Mouse (Mus musculus) myocyte (in vitro differentiated cells): ENCODE data around the gene Ampd2. TPM values are rescaled to one million over a fixed set of nuclear protein-coding genes. Genes with fewer than 3 reads are reported as not detected.

Experiments used
- H3K27me3 ChIP-seq: one replicate; pipeline ENCODE4 v1.6.1; 2011; ENCODE audit not compliant: control insufficient read depth, insufficient read depth, insufficient read length
- H3K36me3 ChIP-seq: one replicate; pipeline ENCODE4 v1.6.1; 2011; ENCODE audit not compliant: control insufficient read depth, insufficient read depth
- H3K4me2 ChIP-seq: one replicate; pipeline ENCODE4 v1.6.1; 2011; ENCODE audit warnings: low read depth, control low read depth
- H3K4me3 ChIP-seq: one replicate; pipeline ENCODE4 v1.5.1; 2011; ENCODE audit warnings: mild to moderate bottlenecking, control low read depth, moderate library complexity
- H3K79me2 ChIP-seq: one replicate; pipeline ENCODE4 v1.6.1; 2011; ENCODE audit not compliant: control insufficient read depth, insufficient read depth
- H3ac ChIP-seq: one replicate; pipeline ENCODE4 v1.6.1; 2011; ENCODE audit not compliant: control insufficient read depth, insufficient read length
- CEBPB ChIP-seq: IDR thresholded peaks from 2 replicates; pipeline ENCODE4 v1.6.1; 2011; ENCODE audit warnings: mild to moderate bottlenecking, moderate library complexity; ENCODE audit not compliant: poor library complexity, insufficient read depth, severe bottlenecking
- E2F4 ChIP-seq: IDR thresholded peaks from one replicate; pipeline ENCODE4 v1.6.1; 2011; ENCODE audit warnings: mild to moderate bottlenecking, control low read depth, moderate library complexity; ENCODE audit not compliant: insufficient read depth
- MAX ChIP-seq: IDR thresholded peaks from one replicate; pipeline ENCODE4 v1.6.1; 2011; ENCODE audit warnings: low read depth, mild to moderate bottlenecking, control low read depth
- MYOD1 ChIP-seq, 3 experiments: IDR thresholded peaks; one replicate each; pipeline ENCODE4 v1.6.1; 2011; ENCODE audit warnings: control low read depth in 2 of 3, low read depth in 2 of 3, mild to moderate bottlenecking in 2 of 3, moderate library complexity in 1 of 3; ENCODE audit not compliant: insufficient read length in 2 of 3, control insufficient read depth in 1 of 3
- MYOG ChIP-seq, 3 experiments: IDR thresholded peaks; one replicate each; pipeline ENCODE4 v1.6.1; 2011; ENCODE audit warnings: control low read depth in 2 of 3, low read depth in 2 of 3, mild to moderate bottlenecking in 2 of 3; ENCODE audit not compliant: insufficient read length in 2 of 3, control insufficient read depth in 1 of 3, insufficient read depth in 1 of 3
- POLR2A ChIP-seq: IDR thresholded peaks from one replicate; pipeline ENCODE4 v1.6.1; 2011; ENCODE audit warnings: low read depth, mild to moderate bottlenecking, control low read depth, moderate library complexity; ENCODE audit not compliant: insufficient read length
- POLR2AphosphoS2 ChIP-seq: IDR thresholded peaks from one replicate; pipeline ENCODE4 v1.6.1; 2011; ENCODE audit warnings: low read depth, control low read depth; ENCODE audit not compliant: insufficient read length
- REST ChIP-seq: IDR thresholded peaks from one replicate; pipeline ENCODE4 v1.6.1; 2011; ENCODE audit warnings: mild to moderate bottlenecking, control low read depth, moderate library complexity; ENCODE audit not compliant: insufficient read depth, insufficient read length
- SRF ChIP-seq: IDR thresholded peaks from one replicate; pipeline ENCODE4 v1.6.1; 2011; ENCODE audit warnings: low read depth; ENCODE audit not compliant: control insufficient read depth, insufficient read length
- TCF12 ChIP-seq: IDR thresholded peaks from one replicate; pipeline ENCODE4 v1.6.1; 2011; ENCODE audit warnings: mild to moderate bottlenecking, control low read depth; ENCODE audit not compliant: poor library complexity, insufficient read depth, severe bottlenecking
- TCF3 ChIP-seq: IDR thresholded peaks from one replicate; pipeline ENCODE4 v1.6.1; 2011; ENCODE audit warnings: low read depth, control low read depth; ENCODE audit not compliant: insufficient read length
- USF1 ChIP-seq: IDR thresholded peaks from one replicate; pipeline ENCODE4 v1.6.1; 2011; ENCODE audit warnings: low read depth, mild to moderate bottlenecking, control low read depth, moderate library complexity
- polyA plus RNA-seq: library from polyadenylated mRNA; unstranded; fragments of >200 nt; fragmentation: generic; extraction: Trizol; gene quantifications from one replicate; pipeline ENCODE4 v1.2.1, GENCODE M21; 2012; ENCODE audit warnings: missing spikeins

Ampd2 gene
- polyA plus RNA-seq, 1 experiment: 32.6 TPM

DNA sequence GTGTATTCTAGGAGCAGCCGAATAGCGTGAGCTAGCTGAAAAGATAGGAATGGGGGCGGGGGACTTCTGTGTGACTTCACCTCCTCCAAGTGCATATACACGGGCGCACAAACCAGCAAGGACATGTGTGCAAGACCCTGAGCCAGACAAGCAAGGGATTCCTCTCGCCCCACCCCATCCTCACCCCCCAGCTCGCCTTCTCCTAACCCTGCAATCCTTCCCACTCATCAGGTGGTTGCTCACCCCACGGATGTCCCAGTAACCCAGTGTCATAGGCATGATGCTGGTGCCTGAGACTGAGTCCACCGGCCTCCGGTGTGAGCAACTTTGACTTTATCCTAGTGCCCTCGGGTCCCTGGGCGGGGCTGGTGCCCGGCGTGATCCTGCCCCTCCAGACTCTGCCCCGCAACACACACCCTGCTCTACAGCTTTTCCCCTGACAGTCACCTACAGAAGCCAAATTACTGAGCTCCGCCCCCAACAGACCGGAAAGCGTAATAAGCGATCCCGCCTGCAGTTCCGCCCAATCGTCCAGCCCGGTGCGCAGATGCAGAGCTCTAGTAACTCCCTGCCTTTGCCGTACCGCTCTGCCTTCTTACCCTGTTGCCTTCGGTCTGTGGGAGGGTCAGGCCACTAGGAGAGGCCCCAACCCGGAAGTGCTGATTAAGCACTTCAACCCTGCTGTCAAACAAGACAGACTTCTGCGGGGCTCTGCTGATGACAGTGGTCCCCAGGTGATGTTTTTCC is 41.9 kb downstream of the Ampd2 start, which contains the start of gene Gstm4:
Gene Gstm4, minus strand, starts transcription at position 501 of the 747 bp plus-strand sequence.
- Histone ChIP-seq H3ac (no peak within 1 kb of the TSS), H3K4me3 (no peak within 1 kb of the TSS), H3K27me3 (peaks cover 39% of the 10 kb centered on the region), H3K4me2 (peak within 1 kb of the TSS; percentile 43), H3K79me2 (no peaks in the 10 kb centered on the region), H3K36me3 (no peaks in the 10 kb centered on the region)
- peak; percentile 20 for TF ChIP-seq POLR2A
- TF ChIP-seq POLR2AphosphoS2: no peak

DNA sequence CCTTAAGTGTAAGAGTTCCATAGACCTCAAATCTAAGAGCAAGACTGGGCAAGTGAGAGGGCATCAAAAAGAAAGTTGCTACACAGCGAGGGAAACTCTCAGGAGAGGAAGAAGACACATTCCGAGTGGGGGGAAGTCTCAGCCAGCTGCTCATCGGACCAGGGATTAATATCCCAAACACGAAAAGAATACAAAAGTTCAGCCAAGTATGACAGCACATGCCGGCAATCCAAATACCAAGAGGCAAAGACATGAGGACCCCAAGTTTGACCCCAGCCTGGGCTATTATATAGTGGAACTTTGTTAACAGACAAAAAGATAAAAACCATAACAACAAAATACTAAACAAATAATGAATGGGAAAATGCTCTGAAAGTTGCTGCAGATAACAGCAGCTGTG is 53.3 kb downstream of the Ampd2 start:
- H3K79me2 ChIP-seq: no peaks in the 10 kb centered on the region
- peaks cover 25% of the 10 kb centered on the region for H3K27me3 ChIP-seq
- H3K4me3 ChIP-seq: no peak overlapping the region
- H3K4me2 ChIP-seq: no peak overlapping the region
- H3ac ChIP-seq: no peak overlapping the region
- TF ChIP-seq CEBPB (no peak), USF1 (no peak), MYOD1 (IDR thresholded peaks at IDR 0.05; ENCODE audit: control insufficient read depth in 1 of 3, insufficient read length in 2 of 3, low read depth in 2 of 3) (no peak), POLR2A (no peak)
- no peaks in the 10 kb centered on the region for H3K36me3 ChIP-seq

GRCm38 (mm10) chr3:108032113-108032512 is 54.3 kb downstream of the Ampd2 start:
- peaks cover 29% of the 10 kb centered on the region for H3K27me3 ChIP-seq
- H3K4me2 ChIP-seq: no peak overlapping the region
- H3K36me3 ChIP-seq: no peaks in the 10 kb centered on the region
- H3K79me2 ChIP-seq: no peaks in the 10 kb centered on the region
- TF ChIP-seq MYOD1 (IDR thresholded peaks at IDR 0.05; ENCODE audit: control insufficient read depth in 1 of 3, insufficient read length in 2 of 3, low read depth in 2 of 3): no peak
- no peak overlapping the region for H3K4me3 ChIP-seq
- H3ac ChIP-seq: no peak overlapping the region

DNA sequence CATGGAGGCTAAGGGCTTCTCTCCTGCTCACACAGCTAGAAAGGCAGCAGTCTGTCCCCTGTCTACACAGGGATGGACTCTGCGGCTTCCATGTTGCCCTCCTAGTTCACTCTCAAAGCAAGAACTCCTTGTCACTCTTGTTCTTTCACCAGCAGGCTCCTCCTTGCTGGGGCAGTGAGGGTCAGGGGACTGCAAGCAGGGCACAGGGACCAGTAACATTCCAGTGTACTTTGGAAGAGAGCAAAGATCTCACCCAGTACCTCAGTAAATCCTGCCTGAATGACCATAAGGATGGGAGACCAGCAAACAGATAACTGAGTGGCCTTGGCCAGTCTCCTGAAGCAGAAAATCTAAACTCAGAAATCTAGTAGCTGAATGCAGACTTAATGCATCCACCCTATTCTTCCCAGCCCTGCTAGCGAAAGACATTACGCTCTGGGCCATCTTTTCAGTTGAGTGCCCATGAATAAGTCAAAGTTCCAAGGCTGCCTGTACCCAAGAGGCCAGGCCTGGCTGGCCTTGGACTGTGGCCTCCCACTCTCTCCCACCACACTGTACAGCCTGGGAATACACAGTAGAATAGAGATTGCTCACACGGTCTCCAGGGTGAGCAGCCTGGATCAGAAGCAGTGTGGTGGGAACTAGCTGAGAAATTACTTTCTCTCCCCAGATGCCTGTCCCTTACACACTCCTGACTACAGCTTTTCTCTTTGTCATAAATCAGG is 57.6 kb downstream of the Ampd2 start:
- H3K27me3 ChIP-seq: peaks cover 31% of the 10 kb centered on the region
- no peak for TF ChIP-seq POLR2AphosphoS2
- no peak for TF ChIP-seq TCF12
- no peak for TF ChIP-seq E2F4
- TF ChIP-seq MYOD1 (IDR thresholded peaks at IDR 0.05; ENCODE audit: control insufficient read depth in 1 of 3, insufficient read length in 2 of 3, low read depth in 2 of 3): no peak
- no peak for TF ChIP-seq POLR2A
- no peak for TF ChIP-seq TCF3
- no peak for TF ChIP-seq CEBPB
- no peak for TF ChIP-seq REST
- no peaks in the 10 kb centered on the region for H3K36me3 ChIP-seq
- H3K4me2 ChIP-seq: no peak overlapping the region
- H3ac ChIP-seq: no peak overlapping the region
- H3K79me2 ChIP-seq: no peaks in the 10 kb centered on the region
- H3K4me3 ChIP-seq: no peak overlapping the region

DNA sequence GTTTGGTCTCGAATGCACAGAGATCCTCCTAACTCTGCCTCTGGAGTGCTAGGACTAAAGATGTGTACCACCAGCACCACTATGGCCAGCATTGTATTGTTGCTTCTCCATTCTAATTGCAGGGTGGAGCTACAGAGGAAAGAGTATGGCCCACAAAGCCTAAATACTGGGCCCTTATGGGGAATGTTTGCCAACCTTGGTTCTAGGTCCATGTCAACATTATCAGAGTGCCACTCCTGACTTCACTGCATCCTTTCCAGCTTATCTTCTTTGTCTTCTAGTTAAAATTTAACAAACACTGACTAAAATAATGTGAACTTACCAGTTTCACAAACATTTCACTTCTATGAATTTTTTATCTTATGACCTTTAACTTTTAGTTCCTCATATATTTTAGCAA is 59.9 kb downstream of the Ampd2 start:
- H3K27me3 ChIP-seq: peaks cover 38% of the 10 kb centered on the region

GRCm38 (mm10) chr3:108026049-108026448 is 60.4 kb downstream of the Ampd2 start:
- H3K4me3 ChIP-seq: no peak overlapping the region
- no peak for TF ChIP-seq MAX
- TF ChIP-seq TCF3: no peak
- TF ChIP-seq MYOD1 (IDR thresholded peaks at IDR 0.05; ENCODE audit: control insufficient read depth in 1 of 3, insufficient read length in 2 of 3, low read depth in 2 of 3): no peak
- no peak for TF ChIP-seq E2F4
- TF ChIP-seq USF1: no peak
- no peak for TF ChIP-seq REST
- no peak for TF ChIP-seq TCF12
- TF ChIP-seq SRF: no peak
- TF ChIP-seq CEBPB: no peak
- no peak for TF ChIP-seq POLR2A
- TF ChIP-seq POLR2AphosphoS2: no peak
- TF ChIP-seq MYOG (IDR thresholded peaks at IDR 0.05; ENCODE audit: control insufficient read depth in 1 of 3, insufficient read depth in 1 of 3, insufficient read length in 2 of 3, low read depth in 2 of 3): no peak
- no peaks in the 10 kb centered on the region for H3K36me3 ChIP-seq
- H3ac ChIP-seq: no peak overlapping the region
- H3K4me2 ChIP-seq: no peak overlapping the region
- H3K79me2 ChIP-seq: no peaks in the 10 kb centered on the region
- H3K27me3 ChIP-seq: peaks cover 38% of the 10 kb centered on the region

More for the DNA sequence above, 59.9 kb downstream of the Ampd2 start:
- Histone ChIP-seq H3K79me2 (no peaks in the 10 kb centered on the region), H3ac (no peak overlapping the region), H3K4me2 (no peak overlapping the region), H3K4me3 (no peak overlapping the region), H3K36me3 (no peaks in the 10 kb centered on the region)
- TF ChIP-seq SRF: no peak
- no peak for TF ChIP-seq POLR2AphosphoS2
- no peak for TF ChIP-seq USF1
- TF ChIP-seq TCF12: no peak
- no peak for TF ChIP-seq MYOG (IDR thresholded peaks at IDR 0.05; ENCODE audit: control insufficient read depth in 1 of 3, insufficient read depth in 1 of 3, insufficient read length in 2 of 3, low read depth in 2 of 3)
- no peak for TF ChIP-seq CEBPB
- no peak for TF ChIP-seq MYOD1 (IDR thresholded peaks at IDR 0.05; ENCODE audit: control insufficient read depth in 1 of 3, insufficient read length in 2 of 3, low read depth in 2 of 3)
- no peak for TF ChIP-seq TCF3
- no peak for TF ChIP-seq MAX
- no peak for TF ChIP-seq POLR2A
- no peak for TF ChIP-seq REST
- no peak for TF ChIP-seq E2F4
